Mouse (Mus musculus): Measurements from ENCODE around the gene Elp5. TPM values are rescaled to one million over a fixed set of nuclear protein-coding genes. Genes with fewer than 3 reads are reported as not detected.

Gene Elp5
- polyA plus RNA-seq, 1 experiment from 2014 or later, result 124 TPM

GRCm38 (mm10) chr11:69939731-69940130 lies 42.6 kb downstream of the Elp5 start:
- ATAC-seq (ENCODE audit: insufficient number of reproducible peaks, insufficient read depth, low FRiP score, low TSS enrichment, low read depth), result no peak
- WGBS, result 97% methylated on average over 17 of the region's 17 CpGs
- Histone ChIP-seq H3K4me2 (no peak overlapping the region), H3K9ac (replicated peaks) (no peak overlapping the region), H3K27ac (no peak overlapping the region), H3K27me3 (peaks cover 18% of the 10 kb centered on the region), H3K9me3 (no peaks in the 10 kb centered on the region), H3K4me1 (replicated peaks) (peaks cover 39% of the 10 kb centered on the region), H3K36me3 (peaks cover 35% of the 10 kb centered on the region), H3K4me3 (replicated peaks) (no peak overlapping the region)

GRCm38 (mm10) chr11:69939181-69939580 lies 43.1 kb downstream of the Elp5 start:
- ATAC-seq (ENCODE audit: insufficient number of reproducible peaks, insufficient read depth, low FRiP score, low TSS enrichment, low read depth), result no peak
- Histone ChIP-seq H3K4me2 (no peak overlapping the region), H3K4me3 (replicated peaks) (no peak overlapping the region), H3K27me3 (peaks cover 18% of the 10 kb centered on the region), H3K4me1 (replicated peaks) (peaks cover 39% of the 10 kb centered on the region), H3K9me3 (no peaks in the 10 kb centered on the region), H3K9ac (replicated peaks) (no peak overlapping the region), H3K27ac (no peak overlapping the region), H3K36me3 (peaks cover 30% of the 10 kb centered on the region)
- WGBS, result 67% methylated on average over 5 of the region's 5 CpGs

- Histone ChIP-seq H3K4me3 (replicated peaks) (peak overlapping the region; percentile 12; the same call in 1 of the 2 replicates), H3K9me3 (no peaks in the 10 kb centered on the region), H3K27ac (no peak overlapping the region), H3K4me1 (replicated peaks) (peaks cover 39% of the 10 kb centered on the region), H3K4me2 (peak overlapping the region; percentile 17; the same call in 1 of the 2 replicates), H3K9ac (replicated peaks) (peak overlapping the region; percentile 23; the same call in 1 of the 2 replicates), H3K27me3 (peaks cover 18% of the 10 kb centered on the region), H3K36me3 (peaks cover 24% of the 10 kb centered on the region)
- ATAC-seq (ENCODE audit: insufficient number of reproducible peaks, insufficient read depth, low FRiP score, low TSS enrichment, low read depth), result no peak
- WGBS, result 26% methylated on average over 9 of the region's 9 CpGs
Measured at GRCm38 (mm10) chr11:69938401-69938979, 43.8 kb downstream of the Elp5 start.

GRCm38 (mm10) chr11:69937834-69938233 lies 44.5 kb downstream of the Elp5 start:
- peaks cover 18% of the 10 kb centered on the region for H3K27me3 ChIP-seq
- peaks cover 39% of the 10 kb centered on the region for H3K4me1 ChIP-seq (replicated peaks)
- ATAC-seq (ENCODE audit: insufficient number of reproducible peaks, insufficient read depth, low FRiP score, low TSS enrichment, low read depth), result no peak
- H3K4me2 ChIP-seq, result peak overlapping the region; percentile 100; the same call in 1 of the 2 replicates
- H3K9ac ChIP-seq (replicated peaks), result peak overlapping the region; percentile 23; the same call in 1 of the 2 replicates
- no peaks in the 10 kb centered on the region for H3K9me3 ChIP-seq
- no peak overlapping the region for H3K4me3 ChIP-seq (replicated peaks)
- 68% methylated on average over 5 of the region's 5 CpGs for WGBS
- H3K27ac ChIP-seq, result no peak overlapping the region
- peaks cover 17% of the 10 kb centered on the region for H3K36me3 ChIP-seq

- Histone ChIP-seq H3K4me1 (replicated peaks) (peaks cover 39% of the 10 kb centered on the region), H3K9me3 (no peaks in the 10 kb centered on the region), H3K4me2 (peak overlapping the region; percentile 100), H3K9ac (replicated peaks) (no peak overlapping the region; the same call in 1 of the 2 replicates), H3K27ac (no peak overlapping the region), H3K4me3 (replicated peaks) (peak overlapping the region; percentile 70; the same call in 1 of the 2 replicates), H3K36me3 (peaks cover 13% of the 10 kb centered on the region; the same call in 1 of the 2 replicates), H3K27me3 (peaks cover 18% of the 10 kb centered on the region)
- ATAC-seq (ENCODE audit: insufficient number of reproducible peaks, insufficient read depth, low FRiP score, low TSS enrichment, low read depth), result no peak
- 43% methylated on average over 3 of the region's 4 CpGs for WGBS
Measured at GRCm38 (mm10) chr11:69937385-69937784, 44.9 kb downstream of the Elp5 start.

- Histone ChIP-seq H3K4me2 (peak overlapping the region; percentile 100), H3K9me3 (no peaks in the 10 kb centered on the region), H3K4me1 (replicated peaks) (peaks cover 39% of the 10 kb centered on the region), H3K27me3 (peaks cover 18% of the 10 kb centered on the region), H3K4me3 (replicated peaks) (peak overlapping the region; percentile 70), H3K36me3 (peaks cover 7% of the 10 kb centered on the region; the same call in 1 of the 2 replicates), H3K27ac (no peak overlapping the region), H3K9ac (replicated peaks) (peak overlapping the region; percentile 75; the same call in 1 of the 2 replicates)
- 44% methylated on average over 9 of the region's 9 CpGs for WGBS
- ATAC-seq (ENCODE audit: insufficient number of reproducible peaks, insufficient read depth, low FRiP score, low TSS enrichment, low read depth), result no peak
Measured at GRCm38 (mm10) chr11:69936714-69937347, 45.5 kb downstream of the Elp5 start.

GRCm38 (mm10) chr11:69936156-69936555 lies 46.2 kb downstream of the Elp5 start:
- under 1% methylated on average over 30 of the region's 30 CpGs for WGBS
- H3K4me3 ChIP-seq (replicated peaks), result peak overlapping the region; percentile 70
- ATAC-seq (ENCODE audit: insufficient number of reproducible peaks, insufficient read depth, low FRiP score, low TSS enrichment, low read depth), result no peak
- H3K4me1 ChIP-seq (replicated peaks), result peaks cover 36% of the 10 kb centered on the region
- peak overlapping the region; percentile 75 for H3K9ac ChIP-seq (replicated peaks)
- H3K27ac ChIP-seq, result 0 out of 2 replicates have a peak overlapping the region, but pooled peaks have one; percentile 17
- H3K9me3 ChIP-seq, result no peaks in the 10 kb centered on the region
- peaks cover 18% of the 10 kb centered on the region for H3K27me3 ChIP-seq
- H3K4me2 ChIP-seq, result peak overlapping the region; percentile 100
- H3K36me3 ChIP-seq, result 0 out of 2 replicates have a peak, but pooled peaks cover 2% of the 10 kb centered on the region

GRCm38 (mm10) chr11:69935137-69935879 lies 47.0 kb downstream of the Elp5 start, which contains the start of gene Ybx2:
Ybx2 (plus strand) TSS chr11:69935796.
- Histone ChIP-seq H3K4me2 (peak within 1 kb of the TSS; percentile 100), H3K9me3 (no peaks in the 10 kb centered on the region), H3K36me3 (no peaks in the 10 kb centered on the region), H3K4me1 (replicated peaks) (peaks cover 36% of the 10 kb centered on the region), H3K27ac (peak within 1 kb of the TSS; percentile 56; the same call in 1 of the 2 replicates), H3K9ac (replicated peaks) (peak within 1 kb of the TSS; percentile 75), H3K27me3 (peaks cover 18% of the 10 kb centered on the region), H3K4me3 (replicated peaks) (peak within 1 kb of the TSS; percentile 70)
- ATAC-seq (ENCODE audit: insufficient number of reproducible peaks, insufficient read depth, low FRiP score, low TSS enrichment, low read depth), result peak; percentile 89
- 2% methylated on average over 54 of the region's 62 CpGs for WGBS

- Histone ChIP-seq H3K4me2 (peak overlapping the region; percentile 100), H3K27ac (no peak overlapping the region), H3K4me1 (replicated peaks) (peaks cover 36% of the 10 kb centered on the region), H3K36me3 (no peaks in the 10 kb centered on the region), H3K27me3 (peaks cover 18% of the 10 kb centered on the region), H3K4me3 (replicated peaks) (peak overlapping the region; percentile 19), H3K9ac (replicated peaks) (no peak overlapping the region), H3K9me3 (no peaks in the 10 kb centered on the region)
- no peak for ATAC-seq (ENCODE audit: insufficient number of reproducible peaks, insufficient read depth, low FRiP score, low TSS enrichment, low read depth)
- 21% methylated on average over 6 of the region's 6 CpGs for WGBS
Measured at GRCm38 (mm10) chr11:69934681-69935080, 47.6 kb downstream of the Elp5 start.

- Histone ChIP-seq H3K4me3 (replicated peaks) (peak overlapping the region; percentile 19), H3K4me2 (peak overlapping the region; percentile 48), H3K36me3 (no peaks in the 10 kb centered on the region), H3K9ac (replicated peaks) (no peak overlapping the region), H3K27me3 (peaks cover 18% of the 10 kb centered on the region), H3K27ac (no peak overlapping the region), H3K4me1 (replicated peaks) (peaks cover 36% of the 10 kb centered on the region), H3K9me3 (no peaks in the 10 kb centered on the region)
- 1% methylated on average over 18 of the region's 18 CpGs for WGBS
- ATAC-seq (ENCODE audit: insufficient number of reproducible peaks, insufficient read depth, low FRiP score, low TSS enrichment, low read depth), result no peak
Measured at GRCm38 (mm10) chr11:69934169-69934568, 48.1 kb downstream of the Elp5 start.

GRCm38 (mm10) chr11:69933066-69933465 lies 49.3 kb downstream of the Elp5 start:
- 81% methylated on average over 4 of the region's 4 CpGs for WGBS
- ATAC-seq (ENCODE audit: insufficient number of reproducible peaks, insufficient read depth, low FRiP score, low TSS enrichment, low read depth), result no peak
- Histone ChIP-seq H3K9ac (replicated peaks) (no peak overlapping the region), H3K4me3 (replicated peaks) (no peak overlapping the region), H3K36me3 (no peaks in the 10 kb centered on the region), H3K27ac (no peak overlapping the region), H3K27me3 (peaks cover 18% of the 10 kb centered on the region), H3K4me2 (no peak overlapping the region), H3K9me3 (no peaks in the 10 kb centered on the region), H3K4me1 (replicated peaks) (peaks cover 26% of the 10 kb centered on the region)
